Mouse (Mus musculus) lung, adult 2 months (tissue): ENCODE measurements around the gene BC051665.

Experiments used
- CTCF ChIP-seq: fragments of 200-500 bp; IDR thresholded peaks from 2 replicates; pipeline ENCODE4 v1.5.1; 2011; ENCODE audit warnings: mild to moderate bottlenecking, low read length, control low read depth; ENCODE audit not compliant: insufficient read depth
- POLR2A ChIP-seq: fragments of 200-500 bp; IDR thresholded peaks from 2 replicates; pipeline ENCODE4 v1.6.1; 2011; ENCODE audit warnings: low read depth, mild to moderate bottlenecking, control low read depth, low read length, borderline replicate concordance; ENCODE audit errors: extremely low read depth

- no peak for TF ChIP-seq CTCF
- no peak for TF ChIP-seq POLR2A
Measured at GRCm38 (mm10) chr13:60748556-60748955, 37.6 kb downstream of the BC051665 start.
